Mouse (Mus musculus) forebrain, embryonic 15.5 days (tissue): Measurements from ENCODE around the gene Ptpn6. TPM values are rescaled to one million over a fixed set of nuclear protein-coding genes. Genes with fewer than 3 reads are reported as not detected.

Experiments
- ATAC-seq: fragments of 200-750 bp; cut with Nextera tagmentation; replicated peaks from 2 replicates; pipeline ENCODE4 v1.8.0; 2017; ENCODE audit warnings: mild to moderate bottlenecking, moderate TSS enrichment, moderate library complexity
- H3K27ac ChIP-seq: fragments of 300-500 bp; sonication (generic); replicated peaks from 2 replicates; pipeline ENCODE4 v1.5.1; 2015; ENCODE audit warnings: mild to moderate bottlenecking, inconsistent platforms
- H3K27me3 ChIP-seq: fragments of 300-500 bp; sonication (generic); 2 replicates; pipeline ENCODE4 v1.6.1; 2015; ENCODE audit warnings: inconsistent platforms
- H3K36me3 ChIP-seq: fragments of 300-500 bp; sonication (generic); 2 replicates; pipeline ENCODE4 v1.6.1; 2015; ENCODE audit warnings: mild to moderate bottlenecking, inconsistent platforms
- H3K4me1 ChIP-seq: fragments of 300-500 bp; sonication (generic); 2 replicates; pipeline ENCODE4 v1.6.1; 2015; ENCODE audit warnings: inconsistent platforms
- H3K4me2 ChIP-seq: fragments of 300-500 bp; sonication (generic); replicated peaks from 2 replicates; pipeline ENCODE4 v1.6.1; 2015; ENCODE audit warnings: mild to moderate bottlenecking, inconsistent platforms
- H3K4me3 ChIP-seq: fragments of 300-500 bp; sonication (generic); 2 replicates; pipeline ENCODE4 v1.5.1; 2015; ENCODE audit warnings: mild to moderate bottlenecking, inconsistent platforms
- H3K9ac ChIP-seq: fragments of 300-500 bp; sonication (generic); replicated peaks from 2 replicates; pipeline ENCODE4 v1.6.1; 2015; ENCODE audit warnings: mild to moderate bottlenecking, inconsistent platforms
- H3K9me3 ChIP-seq: fragments of 300-500 bp; sonication (generic); 2 replicates; pipeline ENCODE4 v1.6.1; 2016; ENCODE audit warnings: inconsistent platforms
- WGBS: fragments of 180-500 bp; shearing (Covaris S2); methylation state at CpG from one replicate; pipeline ENCODE4 v1.1.7; 2015; ENCODE audit warnings: mixed read lengths; 5-methylcytosine and 5-hydroxymethylcytosine counted together
- polyA plus RNA-seq: library from polyadenylated mRNA; unstranded; fragments of >200 nt; fragmentation: Nextera tagmentation; extraction: Ambion mirVana; gene quantifications from 2 replicates; pipeline ENCODE4 v1.2.1, GENCODE M21; 2015

The Ptpn6 gene
- polyA plus RNA-seq = 3.2 and 4.4 TPM in 2 replicates

GRCm38 (mm10) chr6:124738511-124739023 is at the start of gene Ptpn6:
Ptpn6 (minus strand) TSS chr6:124738714.
- no peaks in the 10 kb centered on the region for H3K9me3 ChIP-seq
- peaks cover 27% of the 10 kb centered on the region for H3K4me1 ChIP-seq
- 32% methylated on average over 15 of the region's 15 CpGs for WGBS
- H3K27ac ChIP-seq = peak within 1 kb of the TSS; percentile 98; the same call in 1 of the 2 replicates
- peaks cover 10% of the 10 kb centered on the region; the same call in 1 of the 2 replicates for H3K36me3 ChIP-seq
- no peak within 1 kb of the TSS for H3K4me3 ChIP-seq
- ATAC-seq = no peak
- H3K4me2 ChIP-seq = peak within 1 kb of the TSS; percentile 73
- 0 out of 2 replicates have a peak within 1 kb of the TSS, but pooled peaks have one; percentile 90 for H3K9ac ChIP-seq
- H3K27me3 ChIP-seq = no peaks in the 10 kb centered on the region

- no peak overlapping the region for H3K27ac ChIP-seq
- H3K36me3 ChIP-seq = no peaks in the 10 kb centered on the region
- no peaks in the 10 kb centered on the region for H3K27me3 ChIP-seq
- H3K4me1 ChIP-seq = no peaks in the 10 kb centered on the region
- no peak overlapping the region for H3K4me2 ChIP-seq
- 83% methylated on average over 10 of the region's 10 CpGs for WGBS
- no peak overlapping the region for H3K4me3 ChIP-seq
- H3K9me3 ChIP-seq = no peaks in the 10 kb centered on the region
- no peak overlapping the region for H3K9ac ChIP-seq
- no peak for ATAC-seq
Measured at GRCm38 (mm10) chr6:124787722-124788121, 49.2 kb upstream of the Ptpn6 start.

GRCm38 (mm10) chr6:124786756-124787420 is 48.4 kb upstream of the Ptpn6 start:
- no peak overlapping the region for H3K4me2 ChIP-seq
- H3K36me3 ChIP-seq = no peaks in the 10 kb centered on the region
- ATAC-seq = no peak
- peaks cover 3% of the 10 kb centered on the region; the same call in 1 of the 2 replicates for H3K4me1 ChIP-seq
- no peak overlapping the region for H3K9ac ChIP-seq
- no peaks in the 10 kb centered on the region for H3K27me3 ChIP-seq
- H3K9me3 ChIP-seq = no peaks in the 10 kb centered on the region
- no peak overlapping the region for H3K4me3 ChIP-seq
- 53% methylated on average over 8 of the region's 8 CpGs for WGBS
- no peak overlapping the region for H3K27ac ChIP-seq

GRCm38 (mm10) chr6:124782436-124782835 is 43.9 kb upstream of the Ptpn6 start:
- Histone ChIP-seq H3K36me3 (no peaks in the 10 kb centered on the region), H3K27ac (no peak overlapping the region), H3K4me2 (peak overlapping the region; percentile 18), H3K4me1 (peaks cover 15% of the 10 kb centered on the region), H3K4me3 (no peak overlapping the region), H3K9ac (no peak overlapping the region), H3K27me3 (no peaks in the 10 kb centered on the region), H3K9me3 (no peaks in the 10 kb centered on the region)
- 21% methylated on average over 6 of the region's 6 CpGs for WGBS
- no peak for ATAC-seq

- H3K4me2 ChIP-seq = no peak overlapping the region
- H3K9ac ChIP-seq = no peak overlapping the region
- H3K36me3 ChIP-seq = no peaks in the 10 kb centered on the region
- no peak overlapping the region for H3K4me3 ChIP-seq
- H3K27me3 ChIP-seq = no peaks in the 10 kb centered on the region
- no peak overlapping the region for H3K27ac ChIP-seq
- H3K4me1 ChIP-seq = peaks cover 15% of the 10 kb centered on the region
- ATAC-seq = no peak
- no peaks in the 10 kb centered on the region for H3K9me3 ChIP-seq
- 85% methylated on average over 7 of the region's 7 CpGs for WGBS
Measured at GRCm38 (mm10) chr6:124780917-124781316, 42.4 kb upstream of the Ptpn6 start.

DNA sequence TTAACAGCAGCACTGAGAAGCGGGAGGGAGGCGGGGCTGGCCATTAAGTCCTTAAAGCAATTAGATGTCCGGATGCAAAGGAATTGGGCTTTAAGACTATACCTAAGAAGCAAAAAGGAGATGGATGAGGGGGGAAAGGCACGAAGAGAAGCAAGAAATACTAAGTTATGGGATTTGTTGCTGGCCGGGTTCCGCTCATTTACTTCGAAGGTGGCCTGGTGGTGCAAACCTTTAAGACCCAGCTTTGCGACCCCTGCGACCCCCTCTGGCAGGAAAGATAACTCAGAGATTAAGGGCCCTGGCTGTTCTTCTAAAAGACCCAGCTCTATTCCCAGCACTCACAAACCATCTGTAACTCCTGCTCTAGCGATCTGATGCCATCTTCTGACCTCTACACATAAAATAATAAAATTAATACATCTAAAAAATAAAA is 41.5 kb upstream of the Ptpn6 start:
- H3K9ac ChIP-seq = peak overlapping the region; percentile 18; the same call in 1 of the 2 replicates
- no peak overlapping the region for H3K27ac ChIP-seq
- no peaks in the 10 kb centered on the region for H3K27me3 ChIP-seq
- peak overlapping the region; percentile 54 for H3K4me2 ChIP-seq
- ATAC-seq = peak; percentile 20; the same call in 1 of the 2 replicates
- no peaks in the 10 kb centered on the region for H3K9me3 ChIP-seq
- 4% methylated on average over 10 of the region's 10 CpGs for WGBS
- no peaks in the 10 kb centered on the region for H3K36me3 ChIP-seq
- peak overlapping the region; percentile 35 for H3K4me3 ChIP-seq
- peaks cover 15% of the 10 kb centered on the region for H3K4me1 ChIP-seq

DNA sequence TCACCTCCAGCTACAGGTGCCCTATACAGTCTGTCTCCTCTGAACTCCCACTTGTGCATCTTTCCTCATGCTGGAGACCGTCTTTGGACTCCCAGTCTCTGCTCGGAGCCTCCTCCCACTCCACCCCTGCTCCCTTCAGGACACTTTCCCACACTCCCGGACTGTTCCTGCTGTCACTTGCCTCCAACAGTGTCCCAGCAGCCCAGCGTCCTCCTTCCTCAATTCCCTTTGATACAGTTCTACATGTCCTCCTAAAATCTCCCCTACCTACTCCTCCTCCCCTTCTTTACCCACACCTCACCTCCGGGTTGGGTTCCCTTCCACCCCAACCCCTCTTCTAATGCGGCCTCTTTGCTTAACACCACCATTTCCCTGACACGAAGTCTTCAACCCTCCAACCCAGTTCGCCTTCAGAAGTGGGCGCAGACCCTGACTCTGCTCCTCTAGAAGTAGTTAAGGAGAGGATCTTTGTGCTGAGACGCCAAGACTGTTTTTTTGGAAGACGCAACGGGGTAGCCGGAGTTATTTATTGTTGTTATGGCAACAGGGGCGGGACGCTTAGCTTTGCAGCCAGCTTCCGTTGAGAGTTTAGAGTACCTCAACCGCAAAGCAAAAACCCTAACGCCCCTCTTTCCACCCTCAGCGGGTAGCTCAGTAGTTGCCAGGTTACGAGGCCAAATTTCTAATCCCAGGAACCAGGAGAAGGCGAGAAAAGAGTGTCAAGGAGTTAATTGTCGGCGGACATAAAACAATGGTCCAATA is 40.9 kb upstream of the Ptpn6 start, which contains the start of gene Lrrc23:
Gene Lrrc23 (minus strand): TSS at position 506 of the 762 bp plus-strand sequence.
- Histone ChIP-seq H3K27me3 (no peaks in the 10 kb centered on the region), H3K4me3 (peak within 1 kb of the TSS; percentile 35), H3K9me3 (no peaks in the 10 kb centered on the region), H3K4me2 (peak within 1 kb of the TSS; percentile 54), H3K36me3 (no peaks in the 10 kb centered on the region), H3K9ac (peak within 1 kb of the TSS; percentile 18; the same call in 1 of the 2 replicates), H3K27ac (0 out of 2 replicates have a peak within 1 kb of the TSS, but pooled peaks have one; percentile 1), H3K4me1 (peaks cover 15% of the 10 kb centered on the region)
- 2% methylated on average over 23 of the region's 23 CpGs for WGBS
- peak; percentile 39; the same call in 1 of the 2 replicates for ATAC-seq

DNA sequence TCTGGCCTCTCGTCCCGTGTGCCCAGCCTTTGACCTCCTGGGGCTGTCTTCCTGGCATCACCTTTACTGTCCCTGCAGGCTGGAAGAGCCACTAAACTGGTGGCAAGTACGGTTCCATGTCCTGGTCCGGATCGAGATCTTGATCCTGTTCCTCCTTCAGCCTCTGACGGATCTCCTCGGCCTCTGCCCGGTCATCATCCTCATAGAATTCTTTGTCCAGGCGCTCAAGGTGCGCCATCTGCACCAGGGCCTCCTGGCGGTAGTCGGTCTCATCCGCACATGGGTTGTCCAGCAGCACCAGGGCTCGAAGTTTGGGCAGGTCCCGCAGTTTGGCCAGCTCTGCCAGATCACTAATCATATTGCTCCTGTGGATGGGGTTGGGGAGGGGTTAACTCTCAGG is 32.0 kb upstream of the Ptpn6 start:
- H3K27me3 ChIP-seq = no peaks in the 10 kb centered on the region
- 94% methylated on average over 15 of the region's 15 CpGs for WGBS
- ATAC-seq = no peak
- no peak overlapping the region for H3K4me2 ChIP-seq
- no peaks in the 10 kb centered on the region for H3K36me3 ChIP-seq
- H3K27ac ChIP-seq = no peak overlapping the region
- H3K4me1 ChIP-seq = peaks cover 20% of the 10 kb centered on the region
- no peaks in the 10 kb centered on the region for H3K9me3 ChIP-seq
- H3K9ac ChIP-seq = no peak overlapping the region
- no peak overlapping the region for H3K4me3 ChIP-seq

- peaks cover 20% of the 10 kb centered on the region for H3K4me1 ChIP-seq
- peak overlapping the region; percentile 90 for H3K4me2 ChIP-seq
- 0 out of 2 replicates have a peak overlapping the region, but pooled peaks have one; percentile 50 for H3K27ac ChIP-seq
- no peak for ATAC-seq
- H3K27me3 ChIP-seq = no peaks in the 10 kb centered on the region
- 68% methylated on average over 7 of the region's 7 CpGs for WGBS
- no peaks in the 10 kb centered on the region for H3K36me3 ChIP-seq
- peak overlapping the region; percentile 61 for H3K4me3 ChIP-seq
- no peaks in the 10 kb centered on the region for H3K9me3 ChIP-seq
- peak overlapping the region; percentile 66 for H3K9ac ChIP-seq
Measured at GRCm38 (mm10) chr6:124770013-124770412, 31.5 kb upstream of the Ptpn6 start.

DNA sequence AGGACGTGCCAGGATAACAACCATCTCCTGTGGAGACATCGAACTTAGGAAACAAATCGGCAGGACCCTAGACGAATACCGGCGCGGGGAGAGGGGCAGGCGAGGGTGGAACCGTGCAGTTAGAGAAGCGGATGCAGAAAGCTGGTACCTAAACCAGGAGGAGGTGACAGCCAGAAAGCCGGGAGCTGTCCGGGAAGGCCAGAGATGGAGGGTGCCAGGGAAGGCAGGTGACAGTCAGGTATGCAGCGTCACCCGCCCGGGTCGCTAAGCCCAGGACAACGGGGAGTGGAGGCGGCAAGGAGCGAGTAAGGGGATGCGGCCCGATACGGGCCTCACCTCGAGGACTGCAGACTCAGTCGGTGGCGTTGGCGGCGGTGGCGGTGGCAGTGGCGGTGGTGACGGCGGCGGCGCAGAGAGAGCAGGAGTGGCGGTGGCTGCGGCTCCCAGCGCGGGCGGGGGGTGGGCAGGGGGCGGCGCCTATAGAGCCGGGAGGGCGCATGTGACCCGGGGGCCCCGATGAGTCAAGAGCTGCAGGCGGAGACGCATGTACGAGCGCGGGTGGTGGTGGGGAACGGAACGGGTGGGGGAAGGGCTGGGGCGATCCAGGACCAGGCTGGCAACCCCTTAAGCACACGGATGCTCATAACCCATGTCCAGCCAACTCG is 30.7 kb upstream of the Ptpn6 start, which contains the start of gene Eno2:
Gene Eno2 (minus strand): TSS at position 573 of the 665 bp plus-strand sequence.
- Histone ChIP-seq H3K4me1 (peaks cover 20% of the 10 kb centered on the region), H3K27me3 (no peaks in the 10 kb centered on the region), H3K9me3 (no peaks in the 10 kb centered on the region), H3K9ac (peak within 1 kb of the TSS; percentile 66), H3K27ac (peak within 1 kb of the TSS; percentile 50), H3K36me3 (no peaks in the 10 kb centered on the region), H3K4me3 (peak within 1 kb of the TSS; percentile 61), H3K4me2 (peak within 1 kb of the TSS; percentile 90)
- ATAC-seq = peak; percentile 85
- WGBS = under 1% methylated on average over 53 of the region's 54 CpGs

GRCm38 (mm10) chr6:124768704-124769044 is 30.2 kb upstream of the Ptpn6 start:
- no peaks in the 10 kb centered on the region for H3K9me3 ChIP-seq
- WGBS = 7% methylated on average over 9 of the region's 9 CpGs
- peak overlapping the region; percentile 90 for H3K4me2 ChIP-seq
- ATAC-seq = no peak; the same call in 1 of the 2 replicates
- peak overlapping the region; percentile 61 for H3K4me3 ChIP-seq
- H3K9ac ChIP-seq = peak overlapping the region; percentile 66
- H3K27ac ChIP-seq = peak overlapping the region; percentile 50; the same call in 1 of the 2 replicates
- no peaks in the 10 kb centered on the region for H3K36me3 ChIP-seq
- no peaks in the 10 kb centered on the region for H3K27me3 ChIP-seq
- peaks cover 20% of the 10 kb centered on the region for H3K4me1 ChIP-seq
